Mouse (Mus musculus): ENCODE results near the gene Prkcb.

DNA sequence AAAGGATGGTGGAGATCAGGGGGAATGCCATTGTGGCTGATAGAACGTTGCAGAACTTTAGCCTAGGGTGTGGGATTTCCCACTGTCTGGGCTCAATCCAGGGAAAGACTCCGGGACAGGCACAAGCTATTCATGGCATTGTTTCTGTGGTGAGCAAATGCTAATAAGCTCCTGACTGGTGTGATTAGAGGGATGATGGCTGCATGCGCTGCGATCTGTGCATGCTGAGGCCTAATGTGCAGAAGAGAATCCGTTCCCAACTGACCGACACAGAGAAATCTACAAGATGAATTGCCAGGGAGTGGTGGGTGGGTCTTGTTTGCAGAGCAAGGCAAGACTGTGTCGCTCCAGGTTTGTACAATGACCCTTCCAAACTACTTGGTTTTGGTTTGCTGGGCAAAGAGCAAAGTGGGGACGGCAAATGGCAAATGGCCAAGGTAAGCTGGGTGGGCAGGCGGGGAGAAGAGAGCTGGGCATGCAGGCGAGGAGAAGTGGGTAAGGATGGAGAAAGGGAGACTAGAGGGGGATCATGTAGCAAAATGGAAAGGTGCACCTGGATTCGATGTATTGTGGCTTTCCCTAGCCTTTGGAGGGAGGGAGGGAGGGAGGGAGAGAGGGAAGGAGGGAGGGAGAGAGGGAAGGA is 199.5 kb downstream of the Prkcb start:
- TF ChIP-seq GATA1 (IDR thresholded peaks at IDR 0.05; ENCODE audit: borderline replicate concordance, low read length) = no peak
- TF ChIP-seq FLI1 (IDR thresholded peaks at IDR 0.05; ENCODE audit: low read length) = no peak

Measured in megakaryocyte, embryonic 14.5 days (primary cell).